Mouse (Mus musculus) large intestine, adult 2 months (tissue): Measurements from ENCODE around the gene Bpifb5. TPM values are rescaled to one million over a fixed set of nuclear protein-coding genes. Genes with fewer than 3 reads are reported as not detected.
"Not testable (repeated sequence)": the region's sequence is repeated elsewhere in the genome, so short reads cannot be mapped to it uniquely, and the experiment has no call there.

Experiments used
- DNase-seq: peaks from one replicate; pipeline ENCODE4 v3.0.0-alpha.2; 2012; ENCODE audit warnings: low read depth, low spot score
- WGBS: fragments of 180-500 bp; shearing (Covaris S2); methylation state at CpG from one replicate; pipeline ENCODE4 v1.1.7; 2018; 5-methylcytosine and 5-hydroxymethylcytosine counted together
- polyA plus RNA-seq: library from polyadenylated mRNA; depleted of rRNA; stranded (reverse); fragments of >200 nt; gene quantifications from 2 replicates; pipeline ENCODE4 v1.2.3, GENCODE M21; 2012; rRNA removed

The Bpifb5 gene
- polyA plus RNA-seq, 1 experiment, result 0.05 TPM

DNA sequence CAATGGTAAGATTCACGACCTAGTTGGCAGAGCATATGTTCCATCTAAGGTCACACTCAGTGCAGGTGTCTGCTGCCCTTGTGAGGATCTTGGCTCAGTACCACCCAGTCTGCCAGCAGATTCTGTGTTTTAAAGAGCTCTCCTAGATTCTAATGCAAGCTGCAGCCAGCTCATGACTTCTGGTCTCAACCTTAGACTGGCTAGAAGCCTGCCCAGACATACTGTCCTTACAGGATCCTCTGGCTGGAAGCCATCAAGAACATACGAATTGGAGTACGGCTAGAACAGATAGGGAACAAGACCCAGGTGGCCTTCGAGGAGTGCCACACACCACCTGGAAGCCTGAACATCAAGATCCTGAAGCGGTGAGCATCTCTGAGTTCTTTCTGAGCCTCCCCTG is 4.3 kb downstream of the Bpifb5 start:
- WGBS, result 86% methylated on average over 5 of the region's 5 CpGs
- no peak for DNase-seq

DNA sequence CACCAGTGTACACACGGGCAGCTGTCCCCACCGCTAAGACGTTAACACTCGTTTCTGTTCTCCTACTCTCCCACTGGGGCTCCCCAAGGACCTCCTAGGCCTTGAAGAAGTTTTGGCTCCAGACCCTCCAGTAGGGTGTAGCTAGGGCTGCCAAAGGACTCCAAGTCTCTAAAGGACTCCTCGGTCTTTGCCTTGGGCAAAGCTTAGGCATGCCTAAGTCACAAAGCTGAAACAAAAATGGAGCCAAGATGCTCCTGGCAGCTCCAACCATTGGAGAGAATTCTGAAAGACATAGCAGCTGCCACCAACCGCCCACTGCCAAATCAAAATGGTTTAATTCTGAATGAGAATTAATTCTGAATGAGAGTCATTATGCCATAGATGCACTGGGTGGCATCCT is 9.9 kb downstream of the Bpifb5 start:
- no peak for DNase-seq
- WGBS, result 87% methylated on average over 6 of the region's 6 CpGs

DNA sequence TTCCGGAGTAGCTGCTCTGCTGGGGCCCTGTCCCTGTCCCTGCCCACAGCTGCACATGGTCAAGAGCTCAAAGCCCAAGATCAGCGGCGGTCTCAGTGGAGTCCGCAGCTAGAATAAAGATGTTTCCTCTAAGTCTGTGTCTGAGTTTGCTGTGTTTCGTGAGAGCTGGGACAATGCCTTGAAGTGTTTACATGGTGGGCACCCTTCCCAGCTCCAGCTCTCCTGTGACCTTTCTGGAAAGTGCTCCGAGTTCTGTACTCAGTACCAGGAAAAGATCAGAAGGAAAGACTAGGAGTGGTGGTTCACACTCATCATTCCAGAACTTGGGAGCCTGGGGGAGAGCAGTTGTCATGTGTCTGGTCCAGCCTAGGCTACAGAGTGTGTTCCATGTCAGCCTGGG is 17.2 kb downstream of the Bpifb5 start:
- no peak for DNase-seq
- 72% methylated on average over 6 of the region's 6 CpGs for WGBS

- DNase-seq, result not testable (repeated sequence)
- 94% methylated on average over 12 of the region's 12 CpGs for WGBS
Observed at GRCm38 (mm10) chr2:154242726-154243125, 19.2 kb downstream of the Bpifb5 start.

DNA sequence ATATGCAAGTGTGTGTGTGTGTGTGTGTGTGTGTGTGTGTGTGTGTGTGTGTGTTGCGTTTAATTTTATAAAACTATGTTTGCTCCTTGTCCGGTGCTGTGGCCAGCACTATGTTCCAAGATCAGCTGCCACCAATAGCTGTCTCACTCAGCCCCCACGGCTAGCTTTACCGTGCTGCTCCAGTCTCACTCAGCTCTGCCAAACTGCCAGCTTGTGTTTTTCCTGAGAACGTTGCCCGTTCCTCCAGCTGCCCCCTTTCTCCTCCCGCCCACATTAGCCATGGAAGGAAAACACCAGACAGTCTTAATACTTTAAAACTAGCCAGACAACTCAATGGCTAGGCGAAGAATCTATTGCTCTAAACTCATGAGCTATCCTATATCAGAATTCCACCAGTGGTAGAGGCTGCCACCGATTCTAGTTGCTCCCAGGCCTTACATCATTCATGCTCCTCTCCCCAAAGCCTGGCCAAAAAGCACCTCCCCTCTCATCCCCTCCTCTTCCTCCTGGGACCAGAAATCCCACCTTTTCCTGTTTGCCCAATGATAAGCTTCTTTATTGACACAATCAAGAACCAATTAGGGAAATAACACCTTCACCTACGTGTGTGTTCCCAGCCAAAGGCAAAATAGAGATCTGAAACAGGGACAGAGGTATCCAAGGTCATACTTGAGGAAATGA is 20.0 kb downstream of the Bpifb5 start:
- no peak for DNase-seq
- 82% methylated on average over 10 of the region's 10 CpGs for WGBS

GRCm38 (mm10) chr2:154245322-154245721 is 21.8 kb downstream of the Bpifb5 start:
- no peak for DNase-seq
- 87% methylated on average over 5 of the region's 5 CpGs for WGBS

GRCm38 (mm10) chr2:154255254-154255653 is 31.7 kb downstream of the Bpifb5 start:
- 92% methylated on average over 2 of the region's 4 CpGs for WGBS
- DNase-seq, result not testable (repeated sequence)

DNA sequence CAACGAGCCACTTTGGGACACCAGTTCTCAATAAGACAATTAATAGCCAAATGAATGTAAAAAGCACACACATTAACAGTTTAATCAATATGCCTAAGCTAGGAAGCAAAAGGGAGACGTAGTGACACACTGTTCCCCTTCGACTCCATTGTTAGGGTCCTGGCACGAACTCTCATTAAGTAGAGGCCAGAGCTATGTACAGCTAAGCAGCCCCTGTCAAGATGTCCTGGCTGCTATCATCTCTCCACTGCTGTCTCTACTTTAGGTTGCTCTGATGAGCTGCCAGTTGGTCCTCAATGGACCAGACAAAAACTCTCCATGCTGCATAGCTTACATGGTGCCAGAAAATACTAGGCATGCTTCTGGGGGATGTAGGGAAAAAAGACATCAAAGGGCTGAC is 32.2 kb downstream of the Bpifb5 start:
- 68% methylated on average over 4 of the region's 4 CpGs for WGBS
- DNase-seq, result no peak

DNA sequence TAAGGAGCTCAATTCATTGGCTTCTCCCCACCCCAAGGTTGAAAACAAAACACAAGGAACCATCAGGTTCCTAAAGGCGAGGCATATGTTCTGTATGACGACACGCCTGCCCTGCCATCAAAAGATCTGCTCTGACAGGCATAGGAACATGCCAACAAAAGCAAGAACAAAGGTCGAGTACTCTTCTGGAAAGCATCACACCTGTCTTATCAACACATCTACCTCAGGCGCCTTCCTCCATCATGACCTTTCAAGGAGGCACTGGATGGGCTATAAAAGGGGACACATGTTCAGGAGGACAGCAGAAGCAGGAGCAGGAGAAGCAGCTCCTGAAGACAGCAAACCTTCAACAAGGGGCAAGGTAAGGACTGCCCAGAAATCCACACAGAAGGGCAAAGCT is 34.0 kb downstream of the Bpifb5 start, which contains the start of gene Bpifb9a:
TSS of gene Bpifb9a (plus strand) at position 301 of the 400 bp plus-strand sequence.
- WGBS, result 52% methylated on average over 5 of the region's 5 CpGs
- DNase-seq, result not testable (repeated sequence)

DNA sequence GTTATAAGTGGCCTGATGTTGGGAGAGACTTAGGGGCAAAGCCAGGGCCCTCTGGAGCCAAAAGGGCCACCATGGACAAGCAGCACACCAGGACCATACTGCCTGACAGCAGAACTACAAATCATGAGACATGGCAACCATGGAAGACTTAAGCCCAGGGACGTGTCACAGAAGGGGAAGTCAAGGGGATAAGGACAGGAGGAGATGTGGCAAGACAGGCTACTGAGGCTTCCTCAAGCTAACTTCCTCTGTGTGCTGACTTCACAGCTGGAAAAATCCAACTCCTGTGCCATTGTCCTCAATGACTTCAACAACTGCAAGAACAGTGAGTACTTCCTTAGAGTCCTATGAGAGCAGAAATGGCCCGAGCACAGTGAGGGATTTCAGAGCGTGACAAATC is 40.9 kb downstream of the Bpifb5 start:
- WGBS, result 75% methylated on average over 3 of the region's 3 CpGs
- not testable (repeated sequence) for DNase-seq

Other genes with a start within 250 kb of the Bpifb5 start
- gene Bpifa6, start 248.8 kb upstream of the Bpifb5 start, polyA plus RNA-seq, result not detected in 2 replicates
- gene Bpifa2, start 215.5 kb upstream of the Bpifb5 start, polyA plus RNA-seq, result not detected in 2 replicates
- not detected in 2 replicates for gene Bpifa3, start 93.4 kb upstream of the Bpifb5 start, polyA plus RNA-seq
- not detected in 2 replicates for gene Bpifa1, start 80.9 kb upstream of the Bpifb5 start, polyA plus RNA-seq
- not detected in 2 replicates for gene Bpifa5, start 61.1 kb upstream of the Bpifb5 start, polyA plus RNA-seq
- not detected in 2 replicates for gene Bpifb1, start 32.9 kb upstream of the Bpifb5 start, polyA plus RNA-seq
- gene Bpifb9a, start 34.1 kb downstream of the Bpifb5 start, polyA plus RNA-seq, result not detected in 2 replicates
- gene Bpifb9b, start 83.5 kb downstream of the Bpifb5 start, polyA plus RNA-seq, result not detected in 2 replicates
- 10.7 and 12.1 TPM in 2 replicates for gene Cdk5rap1, start 149.3 kb downstream of the Bpifb5 start, polyA plus RNA-seq
- 9.9 and 13.8 TPM in 2 replicates for gene Snta1, start 184.4 kb downstream of the Bpifb5 start, polyA plus RNA-seq
- gene Cbfa2t2, start 212.7 kb downstream of the Bpifb5 start, polyA plus RNA-seq, result 5.9 and 11.6 TPM in 2 replicates